Mouse (Mus musculus): ENCODE results near the gene Wfdc2. TPM values are rescaled to one million over a fixed set of nuclear protein-coding genes. Genes with fewer than 3 reads are reported as not detected.
"Not testable (repeated sequence)": the region's sequence is repeated elsewhere in the genome, so short reads cannot be mapped to it uniquely, and the experiment has no call there.

Wfdc2 gene
- polyA plus RNA-seq, 1 experiment from 2014 or later: 8.4 TPM

DNA sequence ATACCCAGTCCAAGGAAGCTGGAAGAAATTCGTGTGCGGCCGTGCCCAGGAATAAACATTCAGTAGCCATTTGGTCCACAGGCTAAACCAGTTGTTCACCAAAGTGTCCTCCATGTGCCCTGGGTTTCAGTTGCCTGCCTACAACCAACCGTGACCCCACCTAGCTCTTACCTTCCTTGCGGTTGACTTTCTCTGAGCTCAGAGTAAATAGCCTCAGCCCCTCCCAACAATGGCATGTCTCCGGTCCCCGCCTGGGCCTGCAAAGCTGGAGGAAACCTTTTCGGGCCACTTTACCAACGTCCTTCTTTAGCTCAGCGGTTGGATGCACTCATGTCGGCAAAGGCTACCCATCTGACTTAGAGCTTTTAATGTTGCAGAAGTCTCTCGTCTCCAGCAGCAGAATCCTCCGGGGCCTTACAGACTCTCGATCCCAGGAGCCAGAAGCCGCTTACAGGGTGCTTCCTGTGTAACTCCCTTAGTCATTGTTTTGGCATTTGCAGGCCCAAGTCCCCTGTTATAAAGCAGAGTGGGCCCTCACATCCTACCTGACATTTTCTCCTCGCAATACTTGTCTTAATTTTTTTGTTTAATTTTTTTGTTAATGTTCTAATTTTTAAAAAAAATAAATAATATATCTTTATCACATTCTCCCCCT lies 3.1 kb upstream of the Wfdc2 start:
- Histone ChIP-seq H3K27ac (ENCODE audit: low read depth, low read length) (no peak overlapping the region), H3K4me2 (ENCODE audit: low read depth) (no peak overlapping the region), H3K27me3 (ENCODE audit: control insufficient read depth, insufficient read depth, low read length) (0 out of 2 replicates have a peak, but pooled peaks cover 8% of the 10 kb centered on the region), H3K4me1 (ENCODE audit: control insufficient read depth, insufficient read depth, low read length) (0 out of 2 replicates have a peak, but pooled peaks cover 3% of the 10 kb centered on the region), H3K9ac (ENCODE audit: low read length) (no peak overlapping the region), H3K9me3 (ENCODE audit: control insufficient read depth, low read length) (no peaks in the 10 kb centered on the region), H3K4me3 (ENCODE audit: low read depth, low read length) (no peak overlapping the region), H3K36me3 (ENCODE audit: control insufficient read depth, insufficient read depth, low read length) (no peaks in the 10 kb centered on the region)
- 45% methylated on average over 16 of the region's 16 CpGs for WGBS
- DNase-seq (ENCODE audit: low spot score): no peak
- ATAC-seq (ENCODE audit: insufficient read depth, low FRiP score, low TSS enrichment): no peak

DNA sequence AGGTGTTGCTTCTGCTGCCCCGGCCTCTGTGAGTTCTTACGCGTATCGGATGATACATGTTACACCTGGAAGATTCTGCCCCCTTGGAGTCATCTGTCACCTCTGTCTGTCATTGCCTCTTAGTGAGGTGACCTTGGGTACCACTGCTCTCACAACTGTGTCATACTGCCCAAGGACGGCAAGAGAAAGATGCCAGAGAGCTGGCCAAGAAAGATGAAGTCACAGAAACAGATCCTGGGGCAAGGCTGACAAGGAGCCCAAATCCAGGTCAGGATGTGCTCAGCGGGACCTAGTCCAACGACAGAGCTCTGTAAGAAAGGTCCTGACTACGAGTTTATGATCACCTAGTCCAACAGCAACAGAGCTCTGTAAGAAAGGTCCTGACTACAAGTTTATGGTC lies 2.1 kb upstream of the Wfdc2 start:
- Histone ChIP-seq H3K27me3 (ENCODE audit: control insufficient read depth, insufficient read depth, low read length) (0 out of 2 replicates have a peak, but pooled peaks cover 8% of the 10 kb centered on the region), H3K36me3 (ENCODE audit: control insufficient read depth, insufficient read depth, low read length) (no peaks in the 10 kb centered on the region), H3K4me2 (ENCODE audit: low read depth) (no peak overlapping the region), H3K9ac (ENCODE audit: low read length) (no peak overlapping the region), H3K27ac (ENCODE audit: low read depth, low read length) (no peak overlapping the region), H3K9me3 (ENCODE audit: control insufficient read depth, low read length) (no peaks in the 10 kb centered on the region), H3K4me3 (ENCODE audit: low read depth, low read length) (no peak overlapping the region), H3K4me1 (ENCODE audit: control insufficient read depth, insufficient read depth, low read length) (0 out of 2 replicates have a peak, but pooled peaks cover 3% of the 10 kb centered on the region)
- 90% methylated on average over 8 of the region's 8 CpGs for WGBS
- ATAC-seq (ENCODE audit: insufficient read depth, low FRiP score, low TSS enrichment) (no peak), DNase-seq (ENCODE audit: low spot score) (no peak)

DNA sequence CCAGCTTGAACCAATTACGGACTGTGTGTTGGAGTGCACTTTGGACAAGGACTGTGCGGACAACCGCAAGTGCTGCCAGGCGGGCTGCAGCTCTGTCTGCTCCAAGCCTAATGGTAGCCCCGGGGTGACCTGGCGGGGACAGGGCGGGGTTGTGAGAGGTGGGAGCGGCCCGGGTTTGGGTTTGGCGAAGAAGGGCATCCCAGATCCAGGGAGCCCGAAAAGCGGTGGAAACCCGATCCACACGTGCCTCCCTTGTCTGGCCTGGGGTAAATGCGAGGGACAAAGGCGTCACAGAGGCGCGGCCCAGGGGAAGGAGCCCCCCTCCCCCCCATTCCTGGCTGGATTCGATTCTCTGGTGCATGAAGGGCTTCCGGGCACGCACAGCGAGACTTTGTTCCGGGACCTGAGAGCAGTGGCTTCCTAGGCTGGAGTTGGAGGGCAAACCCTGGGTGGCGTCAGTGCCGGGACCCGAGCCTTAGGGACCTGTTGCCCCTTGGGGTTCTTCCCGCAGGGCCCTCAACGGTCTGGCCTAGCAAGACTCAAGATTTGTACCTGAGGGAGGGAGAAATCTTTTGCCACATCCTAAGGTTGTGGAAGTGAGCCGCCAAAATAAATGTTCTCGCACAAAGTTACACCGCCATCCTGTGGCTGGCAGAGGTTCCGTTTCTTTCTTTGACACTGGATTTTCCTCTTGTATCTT lies 1.3 kb downstream of the Wfdc2 start:
- Histone ChIP-seq H3K4me2 (ENCODE audit: low read depth) (peak overlapping the region; percentile 61), H3K9me3 (ENCODE audit: control insufficient read depth, low read length) (no peaks in the 10 kb centered on the region), H3K27me3 (ENCODE audit: control insufficient read depth, insufficient read depth, low read length) (0 out of 2 replicates have a peak, but pooled peaks cover 8% of the 10 kb centered on the region), H3K4me1 (ENCODE audit: control insufficient read depth, insufficient read depth, low read length) (0 out of 2 replicates have a peak, but pooled peaks cover 3% of the 10 kb centered on the region), H3K27ac (ENCODE audit: low read depth, low read length) (no peak overlapping the region), H3K9ac (ENCODE audit: low read length) (peak overlapping the region; percentile 65), H3K36me3 (ENCODE audit: control insufficient read depth, insufficient read depth, low read length) (no peaks in the 10 kb centered on the region), H3K4me3 (ENCODE audit: low read depth, low read length) (peak overlapping the region; percentile 37)
- peak; percentile 53 for ATAC-seq (ENCODE audit: insufficient read depth, low FRiP score, low TSS enrichment)
- WGBS: under 1% methylated on average over 32 of the region's 32 CpGs
- DNase-seq (ENCODE audit: low spot score): peak; percentile 69

DNA sequence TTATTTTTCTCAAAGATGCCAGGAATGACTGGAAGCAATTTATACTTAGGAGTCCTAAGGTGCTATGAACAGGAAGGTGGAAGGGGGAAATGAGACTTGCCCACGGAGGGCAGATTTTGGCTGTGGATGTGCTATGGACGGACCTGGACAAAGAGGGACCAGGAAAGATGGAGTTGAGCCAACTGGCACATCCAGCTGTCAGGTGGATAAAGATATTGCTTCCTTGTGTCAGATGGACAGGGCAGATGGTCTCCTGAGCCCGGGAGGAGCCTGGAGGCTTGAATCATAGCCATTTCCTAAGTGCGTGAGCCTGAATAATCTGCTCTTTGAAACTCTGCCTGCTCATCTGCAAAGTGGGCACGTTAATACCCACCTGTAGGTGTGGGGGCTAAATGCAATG lies 2.1 kb downstream of the Wfdc2 start:
- WGBS: 75% methylated on average over 5 of the region's 5 CpGs
- ATAC-seq (ENCODE audit: insufficient read depth, low FRiP score, low TSS enrichment) (no peak), DNase-seq (ENCODE audit: low spot score) (no peak)
- Histone ChIP-seq H3K4me2 (ENCODE audit: low read depth) (no peak overlapping the region), H3K36me3 (ENCODE audit: control insufficient read depth, insufficient read depth, low read length) (no peaks in the 10 kb centered on the region), H3K27ac (ENCODE audit: low read depth, low read length) (no peak overlapping the region), H3K4me1 (ENCODE audit: control insufficient read depth, insufficient read depth, low read length) (0 out of 2 replicates have a peak, but pooled peaks cover 3% of the 10 kb centered on the region), H3K9me3 (ENCODE audit: control insufficient read depth, low read length) (no peaks in the 10 kb centered on the region), H3K4me3 (ENCODE audit: low read depth, low read length) (no peak overlapping the region), H3K27me3 (ENCODE audit: control insufficient read depth, insufficient read depth, low read length) (0 out of 2 replicates have a peak, but pooled peaks cover 8% of the 10 kb centered on the region), H3K9ac (ENCODE audit: low read length) (no peak overlapping the region)

DNA sequence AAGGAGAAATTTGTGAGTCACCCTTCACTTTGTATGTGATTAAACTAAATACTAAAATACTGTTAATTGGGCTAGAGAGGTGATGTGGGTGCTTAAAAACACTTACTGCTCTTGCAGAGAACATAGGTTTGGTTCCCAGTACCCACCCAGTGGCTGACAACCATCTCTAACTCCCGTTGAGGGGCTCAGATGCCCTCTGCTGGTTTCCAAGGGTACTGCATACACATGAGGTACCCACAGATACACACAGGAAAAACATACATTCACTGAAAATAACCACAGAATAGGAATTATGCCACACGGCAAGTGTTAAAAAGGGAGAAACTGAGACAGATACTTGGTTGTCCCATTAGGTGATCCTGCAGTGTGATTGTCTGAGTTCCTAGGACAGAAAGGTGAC lies 4.8 kb downstream of the Wfdc2 start:
- DNase-seq (ENCODE audit: low spot score): no peak
- no peak overlapping the region for H3K9ac ChIP-seq (ENCODE audit: low read length)
- no peaks in the 10 kb centered on the region for H3K9me3 ChIP-seq (ENCODE audit: control insufficient read depth, low read length)
- no peaks in the 10 kb centered on the region for H3K36me3 ChIP-seq (ENCODE audit: control insufficient read depth, insufficient read depth, low read length)
- 0 out of 2 replicates have a peak, but pooled peaks cover 8% of the 10 kb centered on the region for H3K27me3 ChIP-seq (ENCODE audit: control insufficient read depth, insufficient read depth, low read length)
- H3K4me3 ChIP-seq (ENCODE audit: low read depth, low read length): no peak overlapping the region
- no peak overlapping the region for H3K27ac ChIP-seq (ENCODE audit: low read depth, low read length)
- 0 out of 2 replicates have a peak, but pooled peaks cover 3% of the 10 kb centered on the region for H3K4me1 ChIP-seq (ENCODE audit: control insufficient read depth, insufficient read depth, low read length)
- no peak overlapping the region for H3K4me2 ChIP-seq (ENCODE audit: low read depth)
- no peak for ATAC-seq (ENCODE audit: insufficient read depth, low FRiP score, low TSS enrichment)
- WGBS: 92% methylated on average over 2 of the region's 2 CpGs

DNA sequence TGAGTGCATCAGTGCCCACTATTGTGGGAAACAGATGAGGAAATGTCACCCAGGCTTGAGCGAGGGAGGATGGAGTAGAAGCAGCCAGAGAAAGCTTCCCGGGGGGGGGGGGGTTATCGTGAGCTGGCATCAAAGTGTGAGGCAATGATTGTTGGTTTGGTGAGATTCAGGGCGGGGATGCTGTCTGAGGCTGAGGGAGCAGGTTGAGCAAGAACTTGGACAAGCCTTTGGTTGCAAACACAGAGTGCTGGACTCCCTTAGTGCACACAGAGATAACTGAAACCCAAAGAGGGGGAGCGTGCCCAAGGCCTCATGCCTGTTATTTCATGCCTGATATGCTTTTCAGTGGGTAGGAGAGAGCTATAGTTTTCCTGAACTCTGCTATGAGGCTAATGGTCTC lies 5.2 kb downstream of the Wfdc2 start:
- no peak overlapping the region for H3K4me3 ChIP-seq (ENCODE audit: low read depth, low read length)
- DNase-seq (ENCODE audit: low spot score) (no peak), ATAC-seq (ENCODE audit: insufficient read depth, low FRiP score, low TSS enrichment) (no peak)
- 0 out of 2 replicates have a peak, but pooled peaks cover 3% of the 10 kb centered on the region for H3K4me1 ChIP-seq (ENCODE audit: control insufficient read depth, insufficient read depth, low read length)
- no peak overlapping the region for H3K4me2 ChIP-seq (ENCODE audit: low read depth)
- no peak overlapping the region for H3K27ac ChIP-seq (ENCODE audit: low read depth, low read length)
- WGBS: 95% methylated on average over 5 of the region's 5 CpGs
- 0 out of 2 replicates have a peak, but pooled peaks cover 5% of the 10 kb centered on the region for H3K27me3 ChIP-seq (ENCODE audit: control insufficient read depth, insufficient read depth, low read length)
- no peak overlapping the region for H3K9ac ChIP-seq (ENCODE audit: low read length)
- H3K9me3 ChIP-seq (ENCODE audit: control insufficient read depth, low read length): no peaks in the 10 kb centered on the region
- no peaks in the 10 kb centered on the region for H3K36me3 ChIP-seq (ENCODE audit: control insufficient read depth, insufficient read depth, low read length)

DNA sequence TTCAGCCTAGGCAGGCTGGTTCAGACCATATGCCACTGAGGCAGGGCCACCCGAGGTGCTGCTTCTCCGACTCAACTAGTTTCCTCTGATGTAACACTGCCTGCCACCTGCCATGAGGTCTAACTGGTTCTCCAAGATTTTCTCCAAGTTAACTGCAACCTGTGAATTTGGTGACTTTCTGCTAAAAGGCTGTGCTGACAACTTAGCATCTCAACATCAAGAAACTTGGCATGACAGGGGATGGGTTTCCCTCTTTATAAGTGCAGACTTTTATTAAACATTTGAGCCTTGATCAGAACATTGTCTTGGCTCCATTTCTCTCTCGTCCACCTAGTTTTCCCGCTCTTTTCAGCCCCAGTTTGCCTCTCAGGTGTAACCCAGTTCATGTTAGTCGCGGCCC lies 11.1 kb downstream of the Wfdc2 start, which contains the start of gene Spint3:
Gene Spint3 (minus strand): TSS at position 101 of the 400 bp plus-strand sequence.
- 79% methylated on average over 6 of the region's 6 CpGs for WGBS
- not testable (repeated sequence) for H3K4me3 ChIP-seq (ENCODE audit: low read depth, low read length); DNase-seq (ENCODE audit: low spot score); H3K9ac ChIP-seq (ENCODE audit: low read length); H3K9me3 ChIP-seq (ENCODE audit: control insufficient read depth, low read length); H3K4me1 ChIP-seq (ENCODE audit: control insufficient read depth, insufficient read depth, low read length); H3K4me2 ChIP-seq (ENCODE audit: low read depth); ATAC-seq (ENCODE audit: insufficient read depth, low FRiP score, low TSS enrichment); H3K36me3 ChIP-seq (ENCODE audit: control insufficient read depth, insufficient read depth, low read length); H3K27me3 ChIP-seq (ENCODE audit: control insufficient read depth, insufficient read depth, low read length); H3K27ac ChIP-seq (ENCODE audit: low read depth, low read length)

DNA sequence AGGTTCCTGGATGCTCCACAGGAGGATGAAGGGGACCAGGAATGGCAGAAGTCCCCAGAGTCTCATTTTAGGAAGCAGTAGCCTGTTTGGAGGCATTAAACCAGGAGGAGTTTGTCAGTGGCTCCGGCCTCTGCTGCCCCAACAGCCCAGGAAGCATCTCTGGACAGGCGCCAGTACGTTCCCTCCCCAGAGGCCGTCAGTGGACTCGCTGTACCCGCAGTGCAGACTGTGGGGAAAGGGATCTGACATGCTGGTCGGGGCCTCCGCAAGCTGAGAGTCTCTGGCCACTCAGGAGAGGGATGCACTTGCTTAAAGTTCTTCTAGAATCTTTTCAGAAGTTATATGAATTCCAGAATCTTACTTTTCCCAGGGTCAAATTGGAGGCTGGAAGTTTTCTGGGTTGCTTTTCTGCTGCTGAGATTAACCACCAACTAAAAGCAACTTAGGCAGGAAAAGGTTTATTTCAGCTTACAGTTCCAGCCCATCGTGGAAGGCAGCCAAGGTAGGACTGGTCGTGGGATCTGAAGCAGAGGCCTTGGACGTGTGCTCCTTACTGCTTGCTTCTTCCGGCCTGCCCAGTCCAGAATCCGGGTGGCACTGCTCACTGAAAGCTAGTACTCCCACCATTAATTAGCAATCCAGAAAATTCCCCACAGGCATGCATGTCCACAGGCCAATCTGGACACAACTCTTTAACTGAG lies 23.0 kb downstream of the Wfdc2 start, which contains the start of gene Wfdc6a:
Gene Wfdc6a (minus strand): TSS at position 423 of the 701 bp plus-strand sequence.
- H3K36me3 ChIP-seq (ENCODE audit: control insufficient read depth, insufficient read depth, low read length); H3K27me3 ChIP-seq (ENCODE audit: control insufficient read depth, insufficient read depth, low read length); H3K9me3 ChIP-seq (ENCODE audit: control insufficient read depth, low read length); H3K27ac ChIP-seq (ENCODE audit: low read depth, low read length); H3K4me1 ChIP-seq (ENCODE audit: control insufficient read depth, insufficient read depth, low read length); H3K4me3 ChIP-seq (ENCODE audit: low read depth, low read length); H3K9ac ChIP-seq (ENCODE audit: low read length); ATAC-seq (ENCODE audit: insufficient read depth, low FRiP score, low TSS enrichment); DNase-seq (ENCODE audit: low spot score); H3K4me2 ChIP-seq (ENCODE audit: low read depth): not testable (repeated sequence)
- WGBS: 76% methylated on average over 13 of the region's 13 CpGs
